Comparison of ENCODE assay signal across 20 mouse cellular contexts in the genomic region with DNA sequence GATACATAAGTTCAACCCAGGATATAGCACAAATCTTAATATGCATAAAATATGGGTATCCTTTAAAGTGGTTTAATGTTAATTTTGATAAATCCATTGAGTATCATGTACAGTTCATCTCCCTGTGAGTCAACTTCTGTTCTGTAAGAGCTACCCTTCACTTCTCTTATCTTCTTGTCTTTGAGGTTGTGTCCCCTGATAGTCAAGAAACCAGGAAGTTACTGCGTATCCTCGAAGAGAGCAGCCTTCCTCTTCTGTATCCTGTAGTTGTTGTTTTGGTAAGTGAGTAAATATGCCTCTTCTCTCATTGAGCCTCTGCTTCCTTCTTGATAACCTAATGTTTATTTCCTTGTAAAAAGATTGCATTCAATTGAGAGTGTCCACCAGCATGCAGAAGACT.
"Had no signal": no experiment of that assay in that cellular context is flagged by ENCODE, and none has a peak within 500 bp of the region (broad histone marks: within the 10 kb centered on the region; RNA-seq: fewer than 3 reads in every experiment).

No protein-coding gene starts in this region.

- H3K27me3 ChIP-seq: liver, embryonic 13.5 days; megakaryocyte, embryonic 14.5 days; midbrain, embryonic 13.5 days; neural tube, embryonic 13.5 days; stomach, embryonic 15.5 days had no signal

- H3K4me3 ChIP-seq: left cerebral cortex, adult 2 months; liver, embryonic 13.5 days; megakaryocyte, embryonic 14.5 days; midbrain, embryonic 10.5 days; midbrain, embryonic 13.5 days; myocyte; neural tube, embryonic 13.5 days; stomach, embryonic 15.5 days had no signal

- DNase-seq: kidney, adult 2 months; kidney, postnatal 10 days; kidney, postnatal 36 days; layer of hippocampus, postnatal 36 days; liver, embryonic 13.5 days; retina, postnatal 1 day; right cerebral cortex, postnatal 25 days; spleen, adult 18-20 months; thymus, postnatal 25 days had no signal

- H3K36me3 ChIP-seq: liver, embryonic 13.5 days; midbrain, embryonic 10.5 days; midbrain, embryonic 13.5 days; neural tube, embryonic 13.5 days; stomach, embryonic 15.5 days had no signal

- H3K9ac ChIP-seq: liver, embryonic 13.5 days; midbrain, embryonic 13.5 days; neural tube, embryonic 13.5 days; stomach, embryonic 15.5 days had no signal

- H3K4me2 ChIP-seq: liver, embryonic 13.5 days; midbrain, embryonic 13.5 days; neural tube, embryonic 13.5 days; stomach, embryonic 15.5 days had no signal

- H3K4me1 ChIP-seq: liver, embryonic 13.5 days; megakaryocyte, embryonic 14.5 days; midbrain, embryonic 10.5 days; midbrain, embryonic 13.5 days; neural tube, embryonic 13.5 days; stomach, embryonic 15.5 days had no signal

- ATAC-seq: inflammation-experienced regulatory T-cells, adult 6 months; intestine, postnatal 0 days; midbrain, embryonic 13.5 days; midbrain, embryonic 16.5 days had no signal

- H3K9me3 ChIP-seq: liver, embryonic 13.5 days; megakaryocyte, embryonic 14.5 days; midbrain, embryonic 10.5 days; midbrain, embryonic 13.5 days; neural tube, embryonic 13.5 days; stomach, embryonic 15.5 days had no signal

- H3K27ac ChIP-seq: left cerebral cortex, adult 2 months; liver, embryonic 13.5 days; macrophage; midbrain, embryonic 10.5 days; midbrain, embryonic 13.5 days; neural tube, embryonic 13.5 days; stomach, embryonic 15.5 days had no signal
